Mouse (Mus musculus): Measurements from ENCODE around the gene Fam53b. TPM values are rescaled to one million over a fixed set of nuclear protein-coding genes. Genes with fewer than 3 reads are reported as not detected.

The Fam53b gene
- polyA plus RNA-seq (2016; fragmentation: Nextera tagmentation; extraction: Ambion mirVana) = 28.3 and 39.6 TPM in 2 replicates

- WGBS = under 1% methylated on average over 71 of the region's 85 CpGs
These were observed at the start of gene Fam53b for GRCm38 (mm10) chr7:132813416-132814088. Fam53b (minus strand) TSS chr7:132813886.

GRCm38 (mm10) chr7:132859042-132859958 lies 45.6 kb upstream of the Fam53b start, which contains the start of gene Abraxas2:
Abraxas2 (plus strand) TSS chr7:132859225.
- peak within 1 kb of the TSS; percentile 94 for H3K4me3 ChIP-seq
- no peaks in the 10 kb centered on the region for H3K36me3 ChIP-seq
- under 1% methylated on average over 53 of the region's 53 CpGs for WGBS
- H3K27ac ChIP-seq (replicated peaks) = peak within 1 kb of the TSS; percentile 80
- H3K9ac ChIP-seq (replicated peaks) = peak within 1 kb of the TSS; percentile 95
- peak; percentile 93 for ATAC-seq (ENCODE audit: low FRiP score, low read depth)
- no peaks in the 10 kb centered on the region for H3K9me3 ChIP-seq
- peaks cover 8% of the 10 kb centered on the region for H3K4me1 ChIP-seq
- peak within 1 kb of the TSS; percentile 73 for H3K4me2 ChIP-seq (replicated peaks)
- H3K27me3 ChIP-seq = no peaks in the 10 kb centered on the region

More at GRCm38 (mm10) chr7:132813416-132814088, at the start of gene Fam53b:
- peak within 1 kb of the TSS; percentile 83 for H3K4me2 ChIP-seq (replicated peaks)
- H3K9ac ChIP-seq (replicated peaks) = peak within 1 kb of the TSS; percentile 82
- H3K27me3 ChIP-seq = no peaks in the 10 kb centered on the region
- no peaks in the 10 kb centered on the region for H3K36me3 ChIP-seq
- ATAC-seq (ENCODE audit: low FRiP score, low read depth) = peak; percentile 57
- peak within 1 kb of the TSS; percentile 93 for H3K27ac ChIP-seq (replicated peaks)
- peak within 1 kb of the TSS; percentile 75 for H3K4me3 ChIP-seq
- peaks cover 59% of the 10 kb centered on the region for H3K4me1 ChIP-seq
- H3K9me3 ChIP-seq = no peaks in the 10 kb centered on the region

GRCm38 (mm10) chr7:132858043-132858608 lies 44.4 kb upstream of the Fam53b start:
- no peak overlapping the region for H3K27ac ChIP-seq (replicated peaks)
- H3K9me3 ChIP-seq = no peaks in the 10 kb centered on the region
- no peaks in the 10 kb centered on the region for H3K27me3 ChIP-seq
- ATAC-seq (ENCODE audit: low FRiP score, low read depth) = no peak
- H3K4me3 ChIP-seq = no peak overlapping the region
- 74% methylated on average over 5 of the region's 5 CpGs for WGBS
- H3K36me3 ChIP-seq = no peaks in the 10 kb centered on the region
- no peak overlapping the region for H3K9ac ChIP-seq (replicated peaks)
- H3K4me2 ChIP-seq (replicated peaks) = no peak overlapping the region
- H3K4me1 ChIP-seq = peaks cover 8% of the 10 kb centered on the region

- Histone ChIP-seq H3K4me1 (peaks cover 13% of the 10 kb centered on the region), H3K9ac (replicated peaks) (no peak overlapping the region), H3K36me3 (no peaks in the 10 kb centered on the region), H3K9me3 (no peaks in the 10 kb centered on the region), H3K27ac (replicated peaks) (no peak overlapping the region), H3K27me3 (no peaks in the 10 kb centered on the region), H3K4me3 (no peak overlapping the region), H3K4me2 (replicated peaks) (no peak overlapping the region)
- WGBS = 71% methylated on average over 1 of the region's 1 CpGs
- no peak for ATAC-seq (ENCODE audit: low FRiP score, low read depth)
These were observed 42.4 kb upstream of the Fam53b start for GRCm38 (mm10) chr7:132856083-132856482.

- Histone ChIP-seq H3K27ac (replicated peaks) (no peak overlapping the region), H3K9me3 (no peaks in the 10 kb centered on the region), H3K4me2 (replicated peaks) (no peak overlapping the region), H3K4me3 (no peak overlapping the region), H3K36me3 (peaks cover 12% of the 10 kb centered on the region), H3K9ac (replicated peaks) (no peak overlapping the region), H3K4me1 (peaks cover 7% of the 10 kb centered on the region), H3K27me3 (no peaks in the 10 kb centered on the region)
- no peak for ATAC-seq (ENCODE audit: low FRiP score, low read depth)
- 74% methylated on average over 4 of the region's 4 CpGs for WGBS
These were observed 40.3 kb upstream of the Fam53b start for GRCm38 (mm10) chr7:132853946-132854345.

- Histone ChIP-seq H3K4me1 (peaks cover 7% of the 10 kb centered on the region), H3K36me3 (peaks cover 18% of the 10 kb centered on the region), H3K4me3 (no peak overlapping the region), H3K27ac (replicated peaks) (no peak overlapping the region), H3K9me3 (no peaks in the 10 kb centered on the region), H3K4me2 (replicated peaks) (no peak overlapping the region), H3K9ac (replicated peaks) (no peak overlapping the region), H3K27me3 (no peaks in the 10 kb centered on the region)
- ATAC-seq (ENCODE audit: low FRiP score, low read depth) = no peak
- 88% methylated on average over 6 of the region's 6 CpGs for WGBS
These were observed 39.7 kb upstream of the Fam53b start for GRCm38 (mm10) chr7:132853361-132853760.

GRCm38 (mm10) chr7:132852173-132852844 lies 38.6 kb upstream of the Fam53b start, which contains the start of gene Eef1akmt2:
Eef1akmt2 (minus strand) TSS chr7:132852673.
- peak within 1 kb of the TSS; percentile 74 for H3K9ac ChIP-seq (replicated peaks)
- H3K4me2 ChIP-seq (replicated peaks) = peak within 1 kb of the TSS; percentile 65
- WGBS = 0% methylated on average over 37 of the region's 37 CpGs
- peaks cover 7% of the 10 kb centered on the region for H3K4me1 ChIP-seq
- ATAC-seq (ENCODE audit: low FRiP score, low read depth) = peak; percentile 96
- no peaks in the 10 kb centered on the region for H3K27me3 ChIP-seq
- peaks cover 28% of the 10 kb centered on the region for H3K36me3 ChIP-seq
- H3K9me3 ChIP-seq = no peaks in the 10 kb centered on the region
- H3K4me3 ChIP-seq = peak within 1 kb of the TSS; percentile 65
- peak within 1 kb of the TSS; percentile 97 for H3K27ac ChIP-seq (replicated peaks)

GRCm38 (mm10) chr7:132843152-132843551 lies 29.5 kb upstream of the Fam53b start:
- H3K9ac ChIP-seq (replicated peaks) = no peak overlapping the region
- no peaks in the 10 kb centered on the region for H3K27me3 ChIP-seq
- WGBS = 93% methylated on average over 3 of the region's 3 CpGs
- H3K9me3 ChIP-seq = no peaks in the 10 kb centered on the region
- ATAC-seq (ENCODE audit: low FRiP score, low read depth) = no peak
- H3K4me3 ChIP-seq = no peak overlapping the region
- no peak overlapping the region for H3K4me2 ChIP-seq (replicated peaks)
- no peaks in the 10 kb centered on the region for H3K4me1 ChIP-seq
- H3K36me3 ChIP-seq = peaks cover 26% of the 10 kb centered on the region; the same call in 1 of the 2 replicates
- H3K27ac ChIP-seq (replicated peaks) = no peak overlapping the region

GRCm38 (mm10) chr7:132842455-132842854 lies 28.8 kb upstream of the Fam53b start:
- 94% methylated on average over 1 of the region's 1 CpGs for WGBS
- Histone ChIP-seq H3K36me3 (peaks cover 20% of the 10 kb centered on the region; the same call in 1 of the 2 replicates), H3K4me2 (replicated peaks) (no peak overlapping the region), H3K27ac (replicated peaks) (no peak overlapping the region), H3K27me3 (no peaks in the 10 kb centered on the region), H3K9me3 (no peaks in the 10 kb centered on the region), H3K4me3 (no peak overlapping the region), H3K4me1 (no peaks in the 10 kb centered on the region), H3K9ac (replicated peaks) (no peak overlapping the region)
- ATAC-seq (ENCODE audit: low FRiP score, low read depth) = no peak

GRCm38 (mm10) chr7:132841287-132841686 lies 27.6 kb upstream of the Fam53b start:
- Histone ChIP-seq H3K9me3 (no peaks in the 10 kb centered on the region), H3K4me3 (no peak overlapping the region), H3K36me3 (peaks cover 18% of the 10 kb centered on the region), H3K27ac (replicated peaks) (no peak overlapping the region), H3K4me1 (no peaks in the 10 kb centered on the region), H3K4me2 (replicated peaks) (no peak overlapping the region), H3K27me3 (no peaks in the 10 kb centered on the region), H3K9ac (replicated peaks) (no peak overlapping the region)
- ATAC-seq (ENCODE audit: low FRiP score, low read depth) = no peak
- WGBS = 79% methylated on average over 5 of the region's 5 CpGs

GRCm38 (mm10) chr7:132830955-132831354 lies 17.3 kb upstream of the Fam53b start:
- H3K36me3 ChIP-seq = peaks cover 38% of the 10 kb centered on the region
- H3K4me2 ChIP-seq (replicated peaks) = no peak overlapping the region
- WGBS = 88% methylated on average over 4 of the region's 4 CpGs
- no peaks in the 10 kb centered on the region for H3K27me3 ChIP-seq
- H3K4me1 ChIP-seq = no peaks in the 10 kb centered on the region
- H3K9me3 ChIP-seq = no peaks in the 10 kb centered on the region
- ATAC-seq (ENCODE audit: low FRiP score, low read depth) = no peak
- H3K9ac ChIP-seq (replicated peaks) = no peak overlapping the region
- H3K4me3 ChIP-seq = no peak overlapping the region
- H3K27ac ChIP-seq (replicated peaks) = no peak overlapping the region
